Comparison of ENCODE assay signal across 9 mouse cellular contexts in the genomic region with DNA sequence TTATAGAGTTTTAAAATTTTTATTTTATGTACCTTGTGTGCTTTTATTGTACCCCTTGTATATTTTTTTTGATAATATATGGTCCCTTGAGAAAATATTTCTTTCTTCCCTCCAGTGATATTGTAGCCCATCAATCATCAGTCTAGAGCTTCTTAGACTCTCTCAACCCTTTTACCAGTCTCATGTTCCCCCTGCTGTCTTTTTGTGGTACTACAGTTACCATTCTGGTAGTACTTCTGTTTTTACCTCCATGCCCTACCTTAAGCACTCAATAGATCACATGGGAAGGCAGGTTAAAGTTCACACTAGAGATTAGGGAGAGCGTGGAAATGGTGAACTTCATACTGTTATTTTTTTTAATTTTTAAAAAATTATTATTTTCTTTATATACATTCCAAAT. TPM values are rescaled to one million over a fixed set of nuclear protein-coding genes. Genes with fewer than 3 reads are reported as not detected.
DNase-seq lines count a peak whose midpoint lies in the region; ATAC-seq and TF ChIP-seq lines count a peak whose summit lies in the region.
"Had no signal": no experiment of that assay in that cellular context is flagged by ENCODE, and none has a peak within 500 bp of the region (broad histone marks: within the 10 kb centered on the region; RNA-seq: fewer than 3 reads in every experiment).

No protein-coding gene starts in this region.

- H3K4me1 ChIP-seq in liver, adult 2 months (ENCODE audit: control insufficient read depth, insufficient read depth, low read length), result no peaks in the 10 kb centered on the region
- no peaks in the 10 kb centered on the region for H3K4me1 ChIP-seq in forebrain, embryonic 14.5 days (ENCODE audit: control insufficient read depth, insufficient read depth, low read length)

- TF ChIP-seq POLR2A in liver, adult 2 months (IDR thresholded peaks at IDR 0.05; ENCODE audit: extremely low read depth, insufficient read depth, low read length), result no peak

- no peak for TF ChIP-seq CTCF in liver, adult 2 months (IDR thresholded peaks at IDR 0.05; ENCODE audit: low read depth, low read length)

- intact Hi-C loops in left cerebral cortex, postnatal 4 days (cut with DNase I), result loop anchor here (2.0 to 10.0 kb wide), 3 partner anchors 225 to 407 kb away; partner anchors contain the start of genes Olfr556 and Olfr557

- H3K27me3 ChIP-seq in liver, adult 2 months (ENCODE audit: control insufficient read depth, insufficient read depth, low read length), result no peaks in the 10 kb centered on the region
- H3K27me3 ChIP-seq in forebrain, embryonic 14.5 days (replicated peaks; ENCODE audit: control insufficient read depth, insufficient read depth, low read length), result no peaks in the 10 kb centered on the region

- H3K36me3 ChIP-seq in liver, adult 2 months (ENCODE audit: control insufficient read depth, insufficient read depth, low read length), result no peaks in the 10 kb centered on the region
- no peaks in the 10 kb centered on the region for H3K36me3 ChIP-seq in forebrain, embryonic 14.5 days (ENCODE audit: control insufficient read depth, insufficient read depth, low read length)

- WGBS in liver, adult 2 months, result 0% methylated on average over 1 of the region's 1 CpGs
- WGBS in forebrain, embryonic 14.5 days, result 20% methylated on average over 1 of the region's 1 CpGs

- no peak overlapping the region for H3K4me3 ChIP-seq in liver, adult 2 months (ENCODE audit: insufficient read depth, low read depth, low read length)
- H3K4me3 ChIP-seq in forebrain, embryonic 14.5 days (ENCODE audit: low read depth, low read length), result no peak overlapping the region

- H3K9ac ChIP-seq in liver, adult 2 months (ENCODE audit: low read depth, low read length), result no peak overlapping the region
- H3K9ac ChIP-seq in forebrain, embryonic 14.5 days (ENCODE audit: low read length), result no peak overlapping the region

- peak; percentile 60; the same call in 1 of the 2 replicates for ATAC-seq in forebrain, embryonic 14.5 days

- no peaks in the 10 kb centered on the region for H3K79me2 ChIP-seq in liver, adult 2 months (ENCODE audit: control insufficient read depth, insufficient read depth, low read length)

- H3K27ac ChIP-seq in liver, adult 2 months (replicated peaks; ENCODE audit: insufficient read depth, low read depth, low read length), result no peak overlapping the region
- no peak overlapping the region for H3K27ac ChIP-seq in forebrain, embryonic 14.5 days (ENCODE audit: low read depth, low read length)

- H3K4me2 ChIP-seq in forebrain, embryonic 14.5 days (ENCODE audit: low read length), result no peak overlapping the region

- H3K9me3 ChIP-seq in forebrain, embryonic 14.5 days (replicated peaks; ENCODE audit: control insufficient read depth, low read length), result no peaks in the 10 kb centered on the region

- DNase-seq in liver, adult 2 months (ENCODE audit: extremely low read depth, low read depth, low spot score), result peak; percentile 60
- DNase-seq in liver (no peak), ZHBTc4 (ENCODE audit: low read depth, low spot score) (peak; percentile 70)
- DNase-seq in forebrain, embryonic 14.5 days (ENCODE audit: low spot score), result peak; percentile 81
- DNase-seq in kidney, postnatal 10 days, result peak; percentile 7
- DNase-seq in retina, adult 2 months (ENCODE audit: low read depth, low spot score), result peak; percentile 33
- no peak for DNase-seq in urinary bladder, postnatal 14 days (ENCODE audit: low spot score)
- no peak for DNase-seq in left cerebral cortex, postnatal 4 days

RNA-seq across cellular contexts. Expression of gene Olfr571, which starts 2.3 kb away (rescaled TPM):
- not detected in 2 replicates for total RNA-seq in liver, adult 2 months (2014; rRNA removed)
- polyA plus RNA-seq in liver, adult 2 months (2012; rRNA removed), result not detected in 2 replicates
- polyA plus RNA-seq in forebrain, embryonic 14.5 days (2014; fragmentation: Nextera tagmentation; extraction: Ambion mirVana), result not detected in 2 replicates
- not detected for total RNA-seq in left cerebral cortex, postnatal 4 days (2021)
- total RNA-seq: neutrophil, adult 5-6 weeks had no signal

RNA-seq across cellular contexts. Expression of gene Olfr572, which starts 4.6 kb away (rescaled TPM):
- total RNA-seq in liver, adult 2 months (2014; rRNA removed), result not detected in 2 replicates
- polyA plus RNA-seq in liver, adult 2 months (2012; rRNA removed), result not detected in 2 replicates
- polyA plus RNA-seq in forebrain, embryonic 14.5 days (2014; fragmentation: Nextera tagmentation; extraction: Ambion mirVana), result not detected in 2 replicates
- total RNA-seq in left cerebral cortex, postnatal 4 days (2021), result not detected
- total RNA-seq: neutrophil, adult 5-6 weeks had no signal

RNA-seq across cellular contexts. Expression of gene Olfr573-ps1, which starts 22.7 kb away (rescaled TPM):
- total RNA-seq in liver, adult 2 months (2014; rRNA removed), result not detected in 2 replicates
- polyA plus RNA-seq in liver, adult 2 months (2012; rRNA removed), result not detected in 2 replicates
- polyA plus RNA-seq in forebrain, embryonic 14.5 days (2014; fragmentation: Nextera tagmentation; extraction: Ambion mirVana), result not detected in 2 replicates
- not detected for total RNA-seq in left cerebral cortex, postnatal 4 days (2021)
- total RNA-seq: neutrophil, adult 5-6 weeks had no signal

RNA-seq across cellular contexts. Expression of gene Olfr570, which starts 25.3 kb away (rescaled TPM):
- total RNA-seq in liver, adult 2 months (2014; rRNA removed), result not detected in 2 replicates
- not detected in 2 replicates for polyA plus RNA-seq in liver, adult 2 months (2012; rRNA removed)
- 0.15 TPM in 1 of 2 replicates, not detected in the other for polyA plus RNA-seq in forebrain, embryonic 14.5 days (2014; fragmentation: Nextera tagmentation; extraction: Ambion mirVana)
- total RNA-seq in left cerebral cortex, postnatal 4 days (2021), result not detected
- total RNA-seq: neutrophil, adult 5-6 weeks had no signal

RNA-seq across cellular contexts. Expression of gene Olfr574, which starts 28.6 kb away (rescaled TPM):
- not detected in 2 replicates for total RNA-seq in liver, adult 2 months (2014; rRNA removed)
- not detected in 2 replicates for polyA plus RNA-seq in liver, adult 2 months (2012; rRNA removed)
- not detected in 2 replicates for polyA plus RNA-seq in forebrain, embryonic 14.5 days (2014; fragmentation: Nextera tagmentation; extraction: Ambion mirVana)
- total RNA-seq in left cerebral cortex, postnatal 4 days (2021), result not detected
- total RNA-seq: neutrophil, adult 5-6 weeks had no signal

Comparison
In these comparisons a context has a peak if more than half of its experiments do, and no peak if none do; other contexts are left out.
1. DNase-seq: peak in liver, adult 2 months (single experiment), ZHBTc4 (single experiment), forebrain, embryonic 14.5 days (single experiment), kidney, postnatal 10 days (single experiment) and retina, adult 2 months (single experiment); none in liver (single experiment), urinary bladder, postnatal 14 days (single experiment) and left cerebral cortex, postnatal 4 days (single experiment).